Mouse (Mus musculus): ENCODE measurements around the gene Prrxl1. TPM values are rescaled to one million over a fixed set of nuclear protein-coding genes. Genes with fewer than 3 reads are reported as not detected.

The Prrxl1 gene
- polyA plus RNA-seq, 1 experiment: not detected

GRCm38 (mm10) chr14:32697774-32698173 lies 98.6 kb downstream of the Prrxl1 start:
- H3K4me1 ChIP-seq (ENCODE audit: control insufficient read depth, insufficient read depth, low read length): no peaks in the 10 kb centered on the region
- DNase-seq: no peak
- TF ChIP-seq POLR2A (IDR thresholded peaks at IDR 0.05; ENCODE audit: borderline replicate concordance, extremely low read depth, low read depth, low read length) (no peak), CTCF (IDR thresholded peaks at IDR 0.05; ENCODE audit: insufficient read depth, low read length) (no peak)
- 56% methylated on average over 8 of the region's 8 CpGs for WGBS
- H3K4me3 ChIP-seq (replicated peaks; ENCODE audit: extremely low read depth, low read depth, low read length): no peak overlapping the region

GRCm38 (mm10) chr14:32698556-32698955 lies 99.3 kb downstream of the Prrxl1 start:
- no peak for DNase-seq
- TF ChIP-seq CTCF (IDR thresholded peaks at IDR 0.05; ENCODE audit: insufficient read depth, low read length) (no peak), POLR2A (IDR thresholded peaks at IDR 0.05; ENCODE audit: borderline replicate concordance, extremely low read depth, low read depth, low read length) (no peak)
- H3K4me3 ChIP-seq (replicated peaks; ENCODE audit: extremely low read depth, low read depth, low read length): no peak overlapping the region
- WGBS: 55% methylated on average over 3 of the region's 3 CpGs
- no peaks in the 10 kb centered on the region for H3K4me1 ChIP-seq (ENCODE audit: control insufficient read depth, insufficient read depth, low read length)

Other genes starting within 250 kb of the Prrxl1 start
- gene 1700024G13Rik, start 211.0 kb upstream of the Prrxl1 start, polyA plus RNA-seq (2012; rRNA removed): 8.4 and 9.1 TPM in 2 replicates
- gene Slc18a3, start 134.6 kb upstream of the Prrxl1 start, polyA plus RNA-seq (2012; rRNA removed): 0.06 and 0.07 TPM in 2 replicates
- 0.26 TPM in 1 of 2 replicates, not detected in the other for gene Chat, start 133.4 kb upstream of the Prrxl1 start, polyA plus RNA-seq (2012; rRNA removed)
- 3.2 and 4.8 TPM in 2 replicates for gene Ercc6, start 85.9 kb upstream of the Prrxl1 start, polyA plus RNA-seq (2012; rRNA removed)
- 0.55 and 2.2 TPM in 2 replicates for gene 3425401B19Rik, start 85.9 kb downstream of the Prrxl1 start, polyA plus RNA-seq (2012; rRNA removed)
- 2.0 and 2.4 TPM in 2 replicates for gene Tmem273, start 186.6 kb downstream of the Prrxl1 start, polyA plus RNA-seq (2012; rRNA removed)
- gene Fam170b, start 234.6 kb downstream of the Prrxl1 start, polyA plus RNA-seq (2012; rRNA removed): not detected in 2 replicates

Measured in lung, adult 2 months (tissue).